Mouse (Mus musculus) midbrain, embryonic 10.5 days (tissue): Measurements from ENCODE around the gene Gm13212. TPM values are rescaled to one million over a fixed set of nuclear protein-coding genes. Genes with fewer than 3 reads are reported as not detected.
A peak's percentile ranks its signal among the peaks of the same experiment; 100 is the strongest.
"Not testable (repeated sequence)": the region's sequence is repeated elsewhere in the genome, so short reads cannot be mapped to it uniquely, and the experiment has no call there.

Experiments
- DNase-seq: peaks from one replicate; pipeline ENCODE4 v3.0.0-alpha.2; 2017; ENCODE audit warnings: low spot score
- H3K27ac ChIP-seq: fragments of 300-500 bp; sonication (generic); replicated peaks from 2 replicates; pipeline ENCODE4 v1.5.1; 2016; ENCODE audit warnings: mild to moderate bottlenecking
- H3K27me3 ChIP-seq: fragments of 300-500 bp; sonication (generic); 2 replicates; pipeline ENCODE4 v1.6.1; 2016; ENCODE audit warnings: low read depth, mild to moderate bottlenecking; ENCODE audit not compliant: poor library complexity, severe bottlenecking
- H3K36me3 ChIP-seq: fragments of 300-500 bp; sonication (generic); 2 replicates; pipeline ENCODE4 v1.6.1; 2016; ENCODE audit warnings: mild to moderate bottlenecking, moderate library complexity
- H3K4me1 ChIP-seq: fragments of 300-500 bp; sonication (generic); 2 replicates; pipeline ENCODE4 v1.6.1; 2016
- H3K4me3 ChIP-seq: fragments of 300-500 bp; sonication (generic); 2 replicates; pipeline ENCODE4 v1.5.1; 2016; ENCODE audit warnings: mild to moderate bottlenecking, moderate library complexity
- H3K9me3 ChIP-seq: fragments of 300-500 bp; sonication (generic); replicated peaks from 2 replicates; pipeline ENCODE4 v1.6.1; 2016; ENCODE audit warnings: mild to moderate bottlenecking
- WGBS: fragments of 180-500 bp; shearing (Covaris S2); methylation state at CpG from one replicate; pipeline ENCODE4 v1.1.7; 2016; 5-methylcytosine and 5-hydroxymethylcytosine counted together
- polyA plus RNA-seq: library from polyadenylated mRNA; unstranded; fragments of >200 nt; fragmentation: Nextera tagmentation; extraction: Ambion mirVana; gene quantifications from 2 replicates; pipeline ENCODE4 v1.2.1, GENCODE M21; 2016

The Gm13212 gene
- polyA plus RNA-seq, 1 experiment from 2014 or later: 0.57 TPM

GRCm38 (mm10) chr4:145594798-145595197, 9.8 kb downstream of the Gm13212 start:
- not testable (repeated sequence) for H3K4me3 ChIP-seq, H3K4me1 ChIP-seq, DNase-seq, H3K36me3 ChIP-seq, H3K27me3 ChIP-seq, H3K27ac ChIP-seq, H3K9me3 ChIP-seq
- WGBS: 85% methylated on average over 4 of the region's 4 CpGs

DNA sequence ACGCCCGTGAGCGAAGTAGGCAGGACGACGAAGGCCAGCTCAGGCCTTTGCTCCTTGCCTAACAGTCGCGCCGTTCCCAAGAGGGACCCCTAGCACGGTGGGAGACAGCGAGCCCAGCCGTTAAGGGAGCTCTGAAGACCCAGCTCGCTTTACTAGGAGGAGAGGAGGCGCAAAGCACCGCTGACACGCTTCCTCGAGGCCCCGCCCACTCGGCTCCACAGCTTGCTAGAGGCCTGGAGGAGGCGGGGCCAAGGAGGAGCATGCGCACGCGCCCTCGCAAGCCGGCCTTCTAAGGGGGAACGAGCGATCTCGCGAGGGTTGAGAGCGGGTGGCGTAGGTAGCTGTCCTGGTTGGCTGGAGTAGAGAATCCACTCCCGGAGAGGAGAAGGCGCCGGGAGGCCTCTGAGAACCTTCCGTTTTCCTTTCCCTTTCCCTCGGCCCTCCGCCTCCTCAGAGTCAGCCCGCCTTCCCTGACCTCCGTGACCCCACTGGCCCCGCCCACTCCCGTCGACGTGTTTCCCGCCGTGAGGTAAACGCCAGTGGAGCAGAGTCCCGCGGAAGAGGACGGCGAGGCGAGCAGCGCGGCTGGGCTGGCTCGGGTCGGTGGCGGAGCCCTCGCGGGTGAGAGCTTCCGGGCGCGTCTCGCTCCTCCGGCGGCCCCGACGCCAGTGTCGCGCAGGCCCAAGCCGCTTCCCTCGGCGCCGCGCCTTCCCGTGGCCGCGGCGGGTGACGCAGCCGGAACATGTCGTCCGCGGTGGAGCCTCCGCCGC, 55.6 kb downstream of the Gm13212 start:
- 25% methylated on average over 82 of the region's 83 CpGs for WGBS
- Histone ChIP-seq H3K4me3 (peak overlapping the region; percentile 24), H3K9me3 (peaks cover 15% of the 10 kb centered on the region)
- not testable (repeated sequence) for DNase-seq, H3K27me3 ChIP-seq, H3K27ac ChIP-seq, H3K4me1 ChIP-seq, H3K36me3 ChIP-seq

- not testable (repeated sequence) for H3K4me3 ChIP-seq, H3K4me1 ChIP-seq, H3K9me3 ChIP-seq, H3K27ac ChIP-seq, DNase-seq, H3K27me3 ChIP-seq, H3K36me3 ChIP-seq
- 88% methylated on average over 3 of the region's 3 CpGs for WGBS
Measured at GRCm38 (mm10) chr4:145670385-145670784, 85.4 kb downstream of the Gm13212 start, which contains the start of gene Zfp980. TSS of gene Zfp980 (plus strand) at chr4:145670685.

- 70% methylated on average over 2 of the region's 2 CpGs for WGBS
- DNase-seq, H3K36me3 ChIP-seq, H3K4me1 ChIP-seq, H3K27me3 ChIP-seq, H3K9me3 ChIP-seq, H3K27ac ChIP-seq, H3K4me3 ChIP-seq: not testable (repeated sequence)
Measured at GRCm38 (mm10) chr4:145674286-145674780, 89.4 kb downstream of the Gm13212 start.

Other genes with a start within 250 kb of the Gm13212 start
- gene Zfp990, start 74.4 kb upstream of the Gm13212 start, polyA plus RNA-seq: not detected in 2 replicates
- gene Zfp980, start 85.5 kb downstream of the Gm13212 start, polyA plus RNA-seq: not detected in 2 replicates